Mouse (Mus musculus): ENCODE results near the gene Zfp827. TPM values are rescaled to one million over a fixed set of nuclear protein-coding genes. Genes with fewer than 3 reads are reported as not detected.

Zfp827 gene
- polyA plus RNA-seq, 1 experiment, result 4.3 TPM

DNA sequence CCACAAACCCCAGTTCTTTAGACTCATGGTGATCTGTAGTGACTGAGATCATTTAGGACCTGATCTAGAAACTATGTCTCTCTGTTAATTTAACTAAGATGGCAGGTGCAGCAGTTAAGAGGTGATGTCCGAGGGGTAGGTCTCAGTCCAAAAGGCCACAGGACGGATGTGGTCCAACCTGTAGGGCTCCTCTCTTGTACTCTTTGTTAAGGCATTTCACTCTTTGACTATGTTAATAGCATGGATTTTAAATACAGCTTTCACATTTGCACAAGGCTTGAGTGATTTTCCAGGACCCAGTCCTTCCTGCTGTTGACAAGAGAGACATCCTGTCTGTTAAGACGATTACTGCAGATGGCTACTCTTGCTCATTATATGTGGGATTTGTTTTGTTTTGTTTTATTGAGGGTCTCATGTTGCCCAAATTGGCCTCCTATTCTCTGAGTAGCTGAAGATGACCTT lies 56.2 kb downstream of the Zfp827 start:
- Histone ChIP-seq H3K4me1 (ENCODE audit: control insufficient read depth, insufficient read depth, insufficient read length) (no peaks in the 10 kb centered on the region), H3K4me3 (ENCODE audit: extremely low read depth, insufficient read depth, insufficient read length) (no peak overlapping the region), H3K27me3 (ENCODE audit: control insufficient read depth, insufficient read depth, low read length) (no peaks in the 10 kb centered on the region), H3K27ac (ENCODE audit: insufficient read depth, low read length) (no peak overlapping the region), H3K36me3 (ENCODE audit: control insufficient read depth, insufficient read depth, low read length) (no peaks in the 10 kb centered on the region; the same call in none of the 2 replicates)
- 86% methylated on average over 3 of the region's 3 CpGs for WGBS
- no peak for DNase-seq (ENCODE audit: low read depth in 1 of 2, low spot score in 2 of 2)
- no peak for TF ChIP-seq CTCF (IDR thresholded peaks at IDR 0.05; ENCODE audit: extremely low read depth, insufficient read depth, insufficient read length, insufficient replicate concordance)
- TF ChIP-seq POLR2A (IDR thresholded peaks at IDR 0.05; ENCODE audit: low read depth, low read length), result no peak

DNA sequence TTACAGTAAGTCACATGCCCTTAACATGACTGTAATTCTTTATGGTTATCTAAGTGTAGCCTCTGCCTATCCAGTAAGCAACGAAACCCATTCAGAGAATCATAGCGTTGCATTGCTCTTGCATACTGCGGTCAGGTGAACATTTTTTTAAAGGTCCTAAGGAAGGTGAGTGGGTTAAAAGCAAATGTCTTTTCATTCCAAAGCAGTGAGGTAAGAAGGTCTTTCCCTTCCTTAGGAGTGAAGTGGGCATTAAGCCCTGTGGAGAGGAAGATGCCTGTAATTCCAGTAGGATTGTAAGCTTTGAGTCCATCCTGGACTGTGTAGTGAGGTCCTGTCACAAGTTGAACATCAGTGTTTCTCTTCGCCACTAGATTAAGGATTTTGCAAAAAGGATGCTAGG lies 66.2 kb downstream of the Zfp827 start:
- WGBS, result 97% methylated on average over 4 of the region's 4 CpGs
- H3K27ac ChIP-seq (ENCODE audit: insufficient read depth, low read length), result no peak overlapping the region
- H3K36me3 ChIP-seq (ENCODE audit: control insufficient read depth, insufficient read depth, low read length), result peaks cover 4% of the 10 kb centered on the region
- no peaks in the 10 kb centered on the region for H3K27me3 ChIP-seq (ENCODE audit: control insufficient read depth, insufficient read depth, low read length)
- DNase-seq (ENCODE audit: low read depth in 1 of 2, low spot score in 2 of 2), result no peak
- no peaks in the 10 kb centered on the region for H3K4me1 ChIP-seq (ENCODE audit: control insufficient read depth, insufficient read depth, insufficient read length)
- TF ChIP-seq POLR2A (IDR thresholded peaks at IDR 0.05; ENCODE audit: low read depth, low read length) (no peak), CTCF (IDR thresholded peaks at IDR 0.05; ENCODE audit: extremely low read depth, insufficient read depth, insufficient read length, insufficient replicate concordance) (no peak)
- H3K4me3 ChIP-seq (ENCODE audit: extremely low read depth, insufficient read depth, insufficient read length), result no peak overlapping the region

DNA sequence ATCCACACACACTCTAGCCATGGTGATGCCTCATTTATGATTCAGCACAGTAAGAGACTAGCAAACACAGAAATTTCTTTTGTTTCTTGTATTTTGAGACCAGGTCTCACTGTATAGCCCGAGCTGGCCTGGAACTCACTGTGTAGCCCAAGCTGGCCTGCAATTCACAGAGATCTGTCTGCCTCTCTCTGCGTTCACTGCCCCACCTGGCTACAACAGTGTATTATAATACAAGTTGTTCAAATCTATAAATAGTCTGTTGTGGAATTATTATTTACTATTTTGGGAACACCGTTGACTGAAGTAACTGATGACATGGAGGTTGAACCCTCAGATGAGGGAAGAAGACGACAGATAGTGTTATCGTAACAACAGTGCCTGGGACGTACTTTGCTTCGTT lies 66.9 kb downstream of the Zfp827 start:
- WGBS, result 95% methylated on average over 7 of the region's 7 CpGs
- TF ChIP-seq CTCF (IDR thresholded peaks at IDR 0.05; ENCODE audit: extremely low read depth, insufficient read depth, insufficient read length, insufficient replicate concordance) (no peak), POLR2A (IDR thresholded peaks at IDR 0.05; ENCODE audit: low read depth, low read length) (no peak)
- no peak overlapping the region for H3K4me3 ChIP-seq (ENCODE audit: extremely low read depth, insufficient read depth, insufficient read length)
- H3K4me1 ChIP-seq (ENCODE audit: control insufficient read depth, insufficient read depth, insufficient read length), result no peaks in the 10 kb centered on the region
- no peak overlapping the region for H3K27ac ChIP-seq (ENCODE audit: insufficient read depth, low read length)
- H3K27me3 ChIP-seq (ENCODE audit: control insufficient read depth, insufficient read depth, low read length), result no peaks in the 10 kb centered on the region
- no peak for DNase-seq (ENCODE audit: low read depth in 1 of 2, low spot score in 2 of 2)
- peaks cover 4% of the 10 kb centered on the region for H3K36me3 ChIP-seq (ENCODE audit: control insufficient read depth, insufficient read depth, low read length)

DNA sequence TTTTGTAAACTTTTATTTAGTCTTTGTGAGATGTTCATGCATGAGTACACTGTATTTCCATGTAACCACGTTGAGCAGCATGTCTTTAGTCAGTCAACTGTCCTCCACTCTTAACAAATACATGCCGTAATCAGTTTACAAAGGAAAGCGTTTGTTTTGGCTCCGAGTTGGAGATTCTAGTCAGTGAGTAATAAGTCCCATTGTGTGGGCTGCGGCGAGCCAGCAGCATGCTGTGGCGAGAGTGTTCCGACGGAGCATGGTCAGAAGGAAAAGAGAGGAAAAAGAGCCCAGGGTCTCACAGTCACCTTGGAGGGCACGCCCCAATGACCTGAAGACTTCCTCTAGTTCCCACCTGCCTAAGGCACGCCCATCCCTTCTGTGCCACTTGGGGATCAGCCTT lies 68.7 kb downstream of the Zfp827 start:
- H3K27me3 ChIP-seq (ENCODE audit: control insufficient read depth, insufficient read depth, low read length), result no peaks in the 10 kb centered on the region
- no peaks in the 10 kb centered on the region for H3K4me1 ChIP-seq (ENCODE audit: control insufficient read depth, insufficient read depth, insufficient read length)
- H3K4me3 ChIP-seq (ENCODE audit: extremely low read depth, insufficient read depth, insufficient read length), result no peak overlapping the region
- 89% methylated on average over 11 of the region's 11 CpGs for WGBS
- DNase-seq (ENCODE audit: low read depth in 1 of 2, low spot score in 2 of 2), result no peak
- peaks cover under 1% of the 10 kb centered on the region; the same call in 1 of the 2 replicates for H3K36me3 ChIP-seq (ENCODE audit: control insufficient read depth, insufficient read depth, low read length)
- H3K27ac ChIP-seq (ENCODE audit: insufficient read depth, low read length), result no peak overlapping the region
- TF ChIP-seq CTCF (IDR thresholded peaks at IDR 0.05; ENCODE audit: extremely low read depth, insufficient read depth, insufficient read length, insufficient replicate concordance) (no peak), POLR2A (IDR thresholded peaks at IDR 0.05; ENCODE audit: low read depth, low read length) (no peak)

DNA sequence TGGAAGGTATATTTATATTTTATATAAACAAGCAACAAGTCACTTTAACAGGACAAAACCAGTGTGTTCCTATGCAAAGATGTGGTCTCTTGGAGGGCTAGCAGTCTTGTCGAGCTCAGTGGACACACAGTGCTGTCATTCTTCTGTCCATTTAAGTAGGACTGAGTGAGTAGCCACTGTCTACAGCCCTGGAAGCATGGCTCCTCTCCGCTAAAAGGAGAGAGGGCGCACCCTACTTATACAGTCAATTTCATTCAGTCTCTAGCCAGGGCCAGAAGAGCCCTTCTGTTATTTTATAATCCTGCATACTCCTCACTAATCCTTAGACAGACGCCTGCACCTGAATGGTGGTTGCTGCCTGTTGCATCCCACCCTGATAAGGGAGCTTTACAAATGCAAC lies 74.5 kb downstream of the Zfp827 start:
- no peak overlapping the region for H3K4me3 ChIP-seq (ENCODE audit: extremely low read depth, insufficient read depth, insufficient read length)
- TF ChIP-seq CTCF (IDR thresholded peaks at IDR 0.05; ENCODE audit: extremely low read depth, insufficient read depth, insufficient read length, insufficient replicate concordance) (no peak), POLR2A (IDR thresholded peaks at IDR 0.05; ENCODE audit: low read depth, low read length) (no peak)
- 94% methylated on average over 4 of the region's 4 CpGs for WGBS
- no peaks in the 10 kb centered on the region for H3K27me3 ChIP-seq (ENCODE audit: control insufficient read depth, insufficient read depth, low read length)
- no peak overlapping the region for H3K27ac ChIP-seq (ENCODE audit: insufficient read depth, low read length)
- no peaks in the 10 kb centered on the region for H3K4me1 ChIP-seq (ENCODE audit: control insufficient read depth, insufficient read depth, insufficient read length)
- H3K36me3 ChIP-seq (ENCODE audit: control insufficient read depth, insufficient read depth, low read length), result no peaks in the 10 kb centered on the region; the same call in 1 of the 2 replicates
- DNase-seq (ENCODE audit: low read depth in 1 of 2, low spot score in 2 of 2), result no peak

DNA sequence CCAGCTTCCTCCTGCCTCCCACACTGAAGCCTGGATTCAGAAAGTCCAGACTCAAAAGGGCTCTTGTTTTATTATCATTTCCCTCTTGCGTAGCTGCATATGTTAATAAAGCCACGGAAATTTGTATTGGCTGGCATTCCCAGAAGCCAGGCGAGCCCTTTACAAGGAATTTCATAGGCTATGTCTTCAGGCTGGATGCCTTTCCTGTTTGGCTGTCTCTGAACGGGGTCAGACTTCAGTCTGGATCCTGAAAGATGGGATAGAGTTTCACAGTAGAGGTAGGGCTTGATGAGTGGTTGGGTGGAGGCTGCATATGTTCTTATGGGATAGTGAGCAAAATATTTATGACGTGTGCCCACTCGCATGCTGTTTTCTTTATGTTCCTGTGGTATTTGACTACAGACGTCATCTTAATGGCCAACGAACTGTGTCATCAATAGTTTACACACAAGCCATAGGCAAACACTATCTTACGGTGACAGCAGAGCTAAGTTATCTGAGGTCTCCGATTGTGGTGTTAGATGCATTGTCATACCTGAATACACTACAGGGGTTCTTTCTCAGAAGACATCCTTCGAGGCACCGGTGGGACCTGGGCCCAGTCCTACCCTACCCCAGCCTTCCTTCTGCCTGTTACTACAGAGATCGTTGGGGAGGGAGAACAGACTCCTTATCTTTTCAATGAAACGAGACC lies 75.1 kb downstream of the Zfp827 start:
- Histone ChIP-seq H3K4me3 (ENCODE audit: extremely low read depth, insufficient read depth, insufficient read length) (no peak overlapping the region), H3K36me3 (ENCODE audit: control insufficient read depth, insufficient read depth, low read length) (no peaks in the 10 kb centered on the region; the same call in 1 of the 2 replicates), H3K27me3 (ENCODE audit: control insufficient read depth, insufficient read depth, low read length) (no peaks in the 10 kb centered on the region), H3K27ac (ENCODE audit: insufficient read depth, low read length) (no peak overlapping the region), H3K4me1 (ENCODE audit: control insufficient read depth, insufficient read depth, insufficient read length) (no peaks in the 10 kb centered on the region)
- DNase-seq (ENCODE audit: low read depth in 1 of 2, low spot score in 2 of 2), result no peak
- TF ChIP-seq CTCF (IDR thresholded peaks at IDR 0.05; ENCODE audit: extremely low read depth, insufficient read depth, insufficient read length, insufficient replicate concordance), result no peak
- WGBS, result 90% methylated on average over 14 of the region's 14 CpGs

DNA sequence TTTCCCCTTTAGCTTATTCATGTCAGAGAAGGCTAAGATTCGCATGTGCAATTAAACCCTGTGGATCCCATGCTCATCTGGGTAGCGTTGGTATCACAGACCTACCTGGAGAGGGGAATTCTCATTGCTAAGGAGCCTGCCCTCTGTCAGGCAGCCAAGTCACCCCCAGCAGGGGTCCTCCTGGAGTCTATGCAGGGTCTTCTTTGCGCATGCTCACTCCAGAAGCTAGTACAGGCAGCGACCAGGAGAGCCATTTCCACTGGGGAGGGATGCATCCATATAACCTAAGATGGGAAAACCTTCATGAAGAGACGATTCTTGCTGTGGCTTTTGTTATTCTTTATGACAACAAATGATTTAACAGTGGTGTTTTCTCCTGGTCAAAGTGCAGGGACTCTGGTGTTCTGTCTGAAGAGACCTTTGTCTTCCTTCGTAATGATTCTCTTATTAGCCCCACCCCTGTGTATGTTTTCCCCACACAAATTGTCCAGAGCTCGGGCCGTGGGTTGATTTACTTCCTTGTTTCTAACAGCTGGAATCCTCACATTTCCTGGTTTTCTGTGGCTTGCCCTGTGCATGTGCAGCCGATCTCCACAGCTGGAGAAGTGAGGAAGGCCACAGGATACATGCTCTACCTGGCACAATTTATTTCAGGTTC lies 75.8 kb downstream of the Zfp827 start:
- TF ChIP-seq POLR2A (IDR thresholded peaks at IDR 0.05; ENCODE audit: low read depth, low read length), result no peak
- no peak for TF ChIP-seq CTCF (IDR thresholded peaks at IDR 0.05; ENCODE audit: extremely low read depth, insufficient read depth, insufficient read length, insufficient replicate concordance)
- no peaks in the 10 kb centered on the region for H3K4me1 ChIP-seq (ENCODE audit: control insufficient read depth, insufficient read depth, insufficient read length)
- WGBS, result 78% methylated on average over 9 of the region's 9 CpGs
- H3K4me3 ChIP-seq (ENCODE audit: extremely low read depth, insufficient read depth, insufficient read length), result no peak overlapping the region
- no peak overlapping the region for H3K27ac ChIP-seq (ENCODE audit: insufficient read depth, low read length)
- H3K36me3 ChIP-seq (ENCODE audit: control insufficient read depth, insufficient read depth, low read length), result no peaks in the 10 kb centered on the region; the same call in 1 of the 2 replicates
- no peaks in the 10 kb centered on the region for H3K27me3 ChIP-seq (ENCODE audit: control insufficient read depth, insufficient read depth, low read length)
- no peak for DNase-seq (ENCODE audit: low read depth in 1 of 2, low spot score in 2 of 2)
